Mouse (Mus musculus) intestine, postnatal 0 days (tissue): ENCODE data around the gene Rnf212b. TPM values are rescaled to one million over a fixed set of nuclear protein-coding genes. Genes with fewer than 3 reads are reported as not detected.
A peak's percentile ranks its signal among the peaks of the same experiment; 100 is the strongest.

Experiments
- ATAC-seq: fragments of 200-750 bp; cut with Nextera tagmentation; 2 replicates; pipeline ENCODE4 v1.8.0; 2017; ENCODE audit warnings: mild to moderate bottlenecking, moderate TSS enrichment, moderate library complexity
- H3K27ac ChIP-seq: fragments of 300-500 bp; sonication (generic); 2 replicates; pipeline ENCODE4 v1.5.1; 2014; ENCODE audit warnings: mild to moderate bottlenecking, low read depth, low read length, moderate library complexity
- H3K27me3 ChIP-seq: fragments of 300-500 bp; sonication (generic); replicated peaks from 2 replicates; pipeline ENCODE4 v1.6.1; 2014; ENCODE audit warnings: low read length, mixed read lengths; ENCODE audit not compliant: control insufficient read depth, insufficient read depth
- H3K36me3 ChIP-seq: fragments of 300-500 bp; sonication (generic); 2 replicates; pipeline ENCODE4 v1.6.1; 2014; ENCODE audit warnings: mild to moderate bottlenecking, moderate library complexity; ENCODE audit not compliant: control insufficient read depth, insufficient read depth
- H3K4me1 ChIP-seq: fragments of 300-500 bp; sonication (generic); replicated peaks from 2 replicates; pipeline ENCODE4 v1.6.1; 2014; ENCODE audit warnings: antibody characterized with exemption, low read length, mixed read lengths; ENCODE audit not compliant: control insufficient read depth, insufficient read depth
- H3K4me2 ChIP-seq: fragments of 300-500 bp; sonication (generic); replicated peaks from 2 replicates; pipeline ENCODE4 v1.6.1; 2014; ENCODE audit warnings: low read depth, mild to moderate bottlenecking, moderate library complexity
- H3K4me3 ChIP-seq: fragments of 300-500 bp; sonication (generic); 2 replicates; pipeline ENCODE4 v1.5.1; 2014; ENCODE audit warnings: low read depth, low read length
- H3K9ac ChIP-seq: fragments of 300-500 bp; sonication (generic); 2 replicates; pipeline ENCODE4 v1.6.1; 2014; ENCODE audit warnings: mild to moderate bottlenecking, low read depth, low read length
- H3K9me3 ChIP-seq: fragments of 300-500 bp; sonication (generic); 2 replicates; pipeline ENCODE4 v1.6.1; 2016; ENCODE audit warnings: mixed run types; ENCODE audit not compliant: control insufficient read depth
- CTCF ChIP-seq: sonication (generic); IDR thresholded peaks from 2 replicates; pipeline ENCODE4 v1.5.1; 2016; ENCODE audit warnings: low read depth, mild to moderate bottlenecking, control low read depth, antibody characterized with exemption, moderate library complexity
- WGBS: fragments of 180-500 bp; shearing (Covaris S2); extraction: QIAGEN DNeasy Blood & Tissue Kit; methylation state at CpG from one replicate; pipeline ENCODE4 v1.1.7; 2014; 5-methylcytosine and 5-hydroxymethylcytosine counted together
- polyA plus RNA-seq: library from polyadenylated mRNA; unstranded; fragments of >200 nt; fragmentation: Nextera tagmentation; extraction: Ambion mirVana; gene quantifications from 2 replicates; pipeline ENCODE4 v1.2.1, GENCODE M21; 2015

Rnf212b gene
- polyA plus RNA-seq, 1 experiment from 2014 or later, result not detected

- H3K9me3 ChIP-seq, result no peaks in the 10 kb centered on the region
- peak overlapping the region; percentile 88 for H3K27ac ChIP-seq
- under 1% methylated on average over 49 of the region's 56 CpGs for WGBS
- peak; percentile 99 for ATAC-seq
- TF ChIP-seq CTCF, result peak; percentile 26
- no peaks in the 10 kb centered on the region for H3K4me1 ChIP-seq
- no peaks in the 10 kb centered on the region for H3K27me3 ChIP-seq
- peak overlapping the region; percentile 87 for H3K4me2 ChIP-seq
- H3K4me3 ChIP-seq, result peak overlapping the region; percentile 99
- no peaks in the 10 kb centered on the region for H3K36me3 ChIP-seq
- peak overlapping the region; percentile 93 for H3K9ac ChIP-seq
Measured at GRCm38 (mm10) chr14:54863501-54864312, 49.8 kb downstream of the Rnf212b start.

GRCm38 (mm10) chr14:54864313-54865036 is 50.5 kb downstream of the Rnf212b start:
- Histone ChIP-seq H3K9ac (peak overlapping the region; percentile 93; the same call in 1 of the 2 replicates), H3K4me2 (peak overlapping the region; percentile 87), H3K36me3 (no peaks in the 10 kb centered on the region), H3K27me3 (no peaks in the 10 kb centered on the region), H3K4me1 (no peaks in the 10 kb centered on the region), H3K4me3 (peak overlapping the region; percentile 99), H3K9me3 (no peaks in the 10 kb centered on the region), H3K27ac (peak overlapping the region; percentile 88; the same call in 1 of the 2 replicates)
- TF ChIP-seq CTCF, result no peak
- 10% methylated on average over 21 of the region's 21 CpGs for WGBS
- ATAC-seq, result peak; percentile 41

- no peak for ATAC-seq
- no peaks in the 10 kb centered on the region for H3K36me3 ChIP-seq
- no peak overlapping the region for H3K4me2 ChIP-seq
- TF ChIP-seq CTCF, result no peak
- H3K4me1 ChIP-seq, result no peaks in the 10 kb centered on the region
- H3K9ac ChIP-seq, result no peak overlapping the region
- H3K9me3 ChIP-seq, result no peaks in the 10 kb centered on the region
- no peak overlapping the region for H3K27ac ChIP-seq
- no peak overlapping the region for H3K4me3 ChIP-seq
- no peaks in the 10 kb centered on the region for H3K27me3 ChIP-seq
- 74% methylated on average over 5 of the region's 5 CpGs for WGBS
Measured at GRCm38 (mm10) chr14:54865626-54866025, 51.7 kb downstream of the Rnf212b start.

GRCm38 (mm10) chr14:54866268-54866667 is 52.3 kb downstream of the Rnf212b start:
- no peaks in the 10 kb centered on the region for H3K36me3 ChIP-seq
- 50% methylated on average over 3 of the region's 3 CpGs for WGBS
- H3K4me3 ChIP-seq, result no peak overlapping the region
- TF ChIP-seq CTCF, result no peak
- no peak overlapping the region for H3K4me2 ChIP-seq
- H3K27me3 ChIP-seq, result no peaks in the 10 kb centered on the region
- no peak for ATAC-seq
- H3K9ac ChIP-seq, result no peak overlapping the region
- H3K9me3 ChIP-seq, result no peaks in the 10 kb centered on the region
- H3K4me1 ChIP-seq, result no peaks in the 10 kb centered on the region
- no peak overlapping the region for H3K27ac ChIP-seq

GRCm38 (mm10) chr14:54866936-54867335 is 53.0 kb downstream of the Rnf212b start:
- H3K4me3 ChIP-seq, result no peak overlapping the region
- no peaks in the 10 kb centered on the region for H3K4me1 ChIP-seq
- H3K9me3 ChIP-seq, result no peaks in the 10 kb centered on the region
- H3K4me2 ChIP-seq, result no peak overlapping the region
- H3K27ac ChIP-seq, result no peak overlapping the region
- WGBS, result 60% methylated on average over 5 of the region's 5 CpGs
- no peak overlapping the region for H3K9ac ChIP-seq
- TF ChIP-seq CTCF, result peak; percentile 64
- H3K36me3 ChIP-seq, result no peaks in the 10 kb centered on the region
- H3K27me3 ChIP-seq, result no peaks in the 10 kb centered on the region
- ATAC-seq, result no peak

- TF ChIP-seq CTCF, result no peak
- H3K9me3 ChIP-seq, result no peaks in the 10 kb centered on the region
- no peak for ATAC-seq
- no peak overlapping the region for H3K4me3 ChIP-seq
- H3K36me3 ChIP-seq, result no peaks in the 10 kb centered on the region
- H3K27ac ChIP-seq, result no peak overlapping the region
- no peak overlapping the region for H3K9ac ChIP-seq
- WGBS, result 86% methylated on average over 4 of the region's 4 CpGs
- no peaks in the 10 kb centered on the region for H3K27me3 ChIP-seq
- 0 out of 2 replicates have a peak, but pooled peaks cover 4% of the 10 kb centered on the region for H3K4me1 ChIP-seq
- H3K4me2 ChIP-seq, result no peak overlapping the region
Measured at GRCm38 (mm10) chr14:54868026-54868425, 54.1 kb downstream of the Rnf212b start.
